In the genomic region with DNA sequence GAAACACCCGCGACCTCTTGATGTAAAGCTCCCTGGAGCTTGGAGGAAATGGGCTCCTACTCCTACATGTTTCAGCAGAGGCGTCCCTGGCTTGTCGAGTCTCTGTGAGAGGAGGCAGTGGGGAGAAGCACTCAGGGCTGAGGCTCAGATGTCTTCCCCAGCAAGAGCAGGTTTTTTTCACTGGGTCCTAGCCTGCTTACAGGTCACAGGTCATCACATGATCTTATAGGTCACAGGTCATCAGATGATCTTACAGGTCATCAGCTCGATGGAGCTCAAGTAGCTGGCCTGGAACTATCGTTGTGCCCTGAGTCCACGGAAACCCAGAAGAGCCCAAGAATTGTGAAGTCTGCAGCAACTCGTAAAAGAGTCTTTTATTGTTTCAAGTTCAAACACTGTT, we compare ENCODE assay signal across 24 mouse cellular contexts. TPM values are rescaled to one million over a fixed set of nuclear protein-coding genes. Genes with fewer than 3 reads are reported as not detected.
A peak's percentile ranks its signal among the peaks of the same experiment; 100 is the strongest.
DNase-seq lines count a peak whose midpoint lies in the region; ATAC-seq lines count a peak whose summit lies in the region.
"Had no signal": no experiment of that assay in that cellular context is flagged by ENCODE, and none has a peak within 500 bp of the region (broad histone marks: within the 10 kb centered on the region; RNA-seq: fewer than 3 reads in every experiment).

No protein-coding gene starts in this region.

- peaks cover 12% of the 10 kb centered on the region for H3K4me1 ChIP-seq in kidney, embryonic 16.5 days (ENCODE audit: insufficient read depth, low read length)
- peaks cover 12% of the 10 kb centered on the region; the same call in 1 of the 2 replicates for H3K4me1 ChIP-seq in kidney, embryonic 14.5 days (ENCODE audit: control insufficient read depth, insufficient read depth, low read length)
- H3K4me1 ChIP-seq in limb, embryonic 12.5 days (replicated peaks), result peaks cover 27% of the 10 kb centered on the region
- peaks cover 34% of the 10 kb centered on the region for H3K4me1 ChIP-seq in liver, embryonic 16.5 days (ENCODE audit: control insufficient read depth, low read depth, low read length)

- peak; percentile 27 for DNase-seq in embryo, embryonic 11 days
- no peak for DNase-seq in embryo, embryonic 10.5 days (ENCODE audit: low spot score)
- no peak for DNase-seq in thymus, postnatal 0 days (ENCODE audit: low spot score)
- DNase-seq: adrenal gland, postnatal 10 days; cerebellum, adult 8-10 months; cerebellum, postnatal 25 days; gastrocnemius, postnatal 14 days; heart, postnatal 36 days; lung, postnatal 36 days; right cerebral cortex, postnatal 14 days had no signal

- 14% methylated on average over 8 of the region's 8 CpGs for WGBS in kidney, embryonic 16.5 days
- WGBS in kidney, embryonic 14.5 days, result 10% methylated on average over 8 of the region's 8 CpGs
- 27% methylated on average over 8 of the region's 8 CpGs for WGBS in limb, embryonic 12.5 days
- WGBS in liver, embryonic 16.5 days (ENCODE audit: insufficient replicate concordance), result 64% methylated on average over 8 of the region's 8 CpGs

- H3K9ac ChIP-seq in kidney, embryonic 16.5 days (replicated peaks; ENCODE audit: low read length), result no peak overlapping the region
- no peak overlapping the region for H3K9ac ChIP-seq in kidney, embryonic 14.5 days (ENCODE audit: low read depth, low read length)
- H3K9ac ChIP-seq in limb, embryonic 12.5 days (replicated peaks), result no peak overlapping the region
- H3K9ac ChIP-seq in liver, embryonic 16.5 days (ENCODE audit: low read depth, low read length), result no peak overlapping the region
- H3K9ac ChIP-seq: forebrain, embryonic 13.5 days; hindbrain, embryonic 14.5 days; lung, embryonic 15.5 days; midbrain, embryonic 13.5 days had no signal

- H3K9me3 ChIP-seq in kidney, embryonic 16.5 days (ENCODE audit: low read length), result peaks cover 3% of the 10 kb centered on the region; the same call in 1 of the 2 replicates
- H3K9me3 ChIP-seq in kidney, embryonic 14.5 days (ENCODE audit: control insufficient read depth, low read length), result peaks cover 2% of the 10 kb centered on the region; the same call in 1 of the 2 replicates
- H3K9me3 ChIP-seq in limb, embryonic 12.5 days, result no peaks in the 10 kb centered on the region; the same call in 1 of the 2 replicates
- H3K9me3 ChIP-seq in liver, embryonic 16.5 days (replicated peaks; ENCODE audit: control insufficient read depth, low read length), result no peaks in the 10 kb centered on the region
- H3K9me3 ChIP-seq: forebrain, embryonic 13.5 days; lung, embryonic 15.5 days had no signal

- no peaks in the 10 kb centered on the region for H3K36me3 ChIP-seq in kidney, embryonic 16.5 days (ENCODE audit: insufficient read depth, low read length)
- H3K36me3 ChIP-seq in kidney, embryonic 14.5 days (ENCODE audit: control insufficient read depth, insufficient read depth, low read length), result no peaks in the 10 kb centered on the region
- H3K36me3 ChIP-seq in limb, embryonic 12.5 days, result no peaks in the 10 kb centered on the region
- no peaks in the 10 kb centered on the region for H3K36me3 ChIP-seq in liver, embryonic 16.5 days (ENCODE audit: control insufficient read depth, insufficient read depth)
- H3K36me3 ChIP-seq: G1E; lung, embryonic 15.5 days; midbrain, embryonic 13.5 days had no signal

- no peak overlapping the region for H3K4me2 ChIP-seq in kidney, embryonic 16.5 days (replicated peaks; ENCODE audit: low read depth, low read length)
- H3K4me2 ChIP-seq in kidney, embryonic 14.5 days (replicated peaks; ENCODE audit: low read depth, low read length), result no peak overlapping the region
- H3K4me2 ChIP-seq in limb, embryonic 12.5 days, result no peak overlapping the region
- no peak overlapping the region for H3K4me2 ChIP-seq in liver, embryonic 16.5 days (ENCODE audit: low read depth, low read length)
- H3K4me2 ChIP-seq: forebrain, embryonic 13.5 days; heart, embryonic 11.5 days; hindbrain, embryonic 14.5 days; lung, embryonic 15.5 days; midbrain, embryonic 13.5 days had no signal

- peak overlapping the region; percentile 48; the same call in 1 of the 2 replicates for H3K27ac ChIP-seq in kidney, embryonic 16.5 days (ENCODE audit: low read length)
- H3K27ac ChIP-seq in kidney, embryonic 14.5 days (ENCODE audit: low read depth, low read length), result no peak overlapping the region
- H3K27ac ChIP-seq in limb, embryonic 12.5 days, result peak overlapping the region; percentile 62
- peak overlapping the region; percentile 49 for H3K27ac ChIP-seq in liver, embryonic 16.5 days (ENCODE audit: low read length)
- H3K27ac ChIP-seq: forebrain, embryonic 13.5 days; hindbrain, embryonic 14.5 days; lung, embryonic 15.5 days; midbrain, embryonic 13.5 days had no signal

- H3K4me3 ChIP-seq in kidney, embryonic 16.5 days (ENCODE audit: low read length), result no peak overlapping the region
- H3K4me3 ChIP-seq in kidney, embryonic 14.5 days (ENCODE audit: low read length), result no peak overlapping the region
- H3K4me3 ChIP-seq in limb, embryonic 12.5 days (replicated peaks), result no peak overlapping the region
- H3K4me3 ChIP-seq in liver, embryonic 16.5 days (ENCODE audit: low read depth, low read length), result no peak overlapping the region
- H3K4me3 ChIP-seq: forebrain, embryonic 13.5 days; lung, embryonic 15.5 days; megakaryocyte, embryonic 14.5 days; midbrain, embryonic 13.5 days had no signal

- H3K27me3 ChIP-seq in kidney, embryonic 16.5 days (ENCODE audit: insufficient read depth, low read length), result no peaks in the 10 kb centered on the region
- H3K27me3 ChIP-seq in kidney, embryonic 14.5 days (ENCODE audit: control insufficient read depth, insufficient read depth, low read length), result no peaks in the 10 kb centered on the region
- no peaks in the 10 kb centered on the region for H3K27me3 ChIP-seq in limb, embryonic 12.5 days
- no peaks in the 10 kb centered on the region for H3K27me3 ChIP-seq in liver, embryonic 16.5 days (ENCODE audit: control insufficient read depth, insufficient read depth, low read depth, low read length)
- H3K27me3 ChIP-seq: forebrain, embryonic 13.5 days; lung, embryonic 15.5 days; midbrain, embryonic 13.5 days; Patski had no signal

- no peak for ATAC-seq in kidney, embryonic 16.5 days (ENCODE audit: low FRiP score, low TSS enrichment)
- no peak for ATAC-seq in kidney, embryonic 14.5 days (ENCODE audit: low FRiP score, low TSS enrichment)
- ATAC-seq in limb, embryonic 12.5 days (ENCODE audit: insufficient number of reproducible peaks, insufficient read depth, low FRiP score, low TSS enrichment, low read depth), result no peak
- ATAC-seq in liver, embryonic 16.5 days (ENCODE audit: low read depth), result no peak
- ATAC-seq in megakaryocyte, adult 5-6 weeks (ENCODE audit: poor library complexity, severe bottlenecking), result no peak
- ATAC-seq: intestine, postnatal 0 days; midbrain, embryonic 13.5 days; Patski had no signal

RNA-seq across cellular contexts. Expression of a gene that starts 4.6 kb away (rescaled TPM):
- 10.0 and 12.9 TPM in 2 replicates for polyA plus RNA-seq in kidney, embryonic 16.5 days (2015; fragmentation: Nextera tagmentation; extraction: Ambion mirVana)
- 7.7 and 13.3 TPM in 2 replicates for polyA plus RNA-seq in kidney, embryonic 14.5 days (2014; fragmentation: Nextera tagmentation; extraction: Ambion mirVana)
- polyA plus RNA-seq in limb, embryonic 12.5 days (2016; fragmentation: Nextera tagmentation; extraction: Ambion mirVana), result 24.7 and 29.1 TPM in 2 replicates
- polyA plus RNA-seq in liver, embryonic 16.5 days (2015; fragmentation: Nextera tagmentation; extraction: Ambion mirVana), result 6.7 and 7.4 TPM in 2 replicates
- 6.7 and 6.8 TPM in 2 replicates for polyA plus RNA-seq in thymus, postnatal 0 days (2015; fragmentation: Nextera tagmentation; extraction: Ambion mirVana)
- 1.8 and 3.1 TPM in 2 replicates for total RNA-seq in megakaryocyte, adult 5-6 weeks (2015)
- 2.4 and 2.5 TPM in 2 replicates for total RNA-seq in megakaryocyte, adult 5-6 weeks (2017)
- polyA plus RNA-seq: G1E had no signal
